Mouse (Mus musculus) liver, postnatal 0 days (tissue): Measurements from ENCODE around the gene Clec2g. TPM values are rescaled to one million over a fixed set of nuclear protein-coding genes. Genes with fewer than 3 reads are reported as not detected.
"Not testable (repeated sequence)": the region's sequence is repeated elsewhere in the genome, so short reads cannot be mapped to it uniquely, and the experiment has no call there.

Experiments
- ATAC-seq: fragments of 200-750 bp; cut with Nextera tagmentation; 2 replicates; pipeline ENCODE4 v1.8.0; 2017; ENCODE audit warnings: mild to moderate bottlenecking, moderate library complexity
- DNase-seq: peaks from one replicate; pipeline ENCODE4 v3.0.0-alpha.2; 2016
- H3K27ac ChIP-seq: fragments of 300-500 bp; sonication (generic); 2 replicates; pipeline ENCODE4 v1.5.1; 2014; ENCODE audit warnings: antibody characterized with exemption, moderate library complexity, mild to moderate bottlenecking, low read depth
- H3K27me3 ChIP-seq: fragments of 300-500 bp; sonication (generic); 2 replicates; pipeline ENCODE4 v1.6.1; 2014; ENCODE audit warnings: low read length, control low read depth, mixed read lengths; ENCODE audit not compliant: insufficient read depth
- H3K36me3 ChIP-seq: fragments of 300-500 bp; sonication (generic); replicated peaks from 2 replicates; pipeline ENCODE4 v1.6.1; 2014; ENCODE audit warnings: mild to moderate bottlenecking, control low read depth, low read length, moderate library complexity, mixed read lengths; ENCODE audit not compliant: insufficient read depth
- H3K4me1 ChIP-seq: fragments of 300-500 bp; sonication (generic); 2 replicates; pipeline ENCODE4 v1.6.1; 2014; ENCODE audit warnings: antibody characterized with exemption, mild to moderate bottlenecking, control low read depth; ENCODE audit not compliant: insufficient read depth
- H3K4me2 ChIP-seq: fragments of 300-500 bp; sonication (generic); 2 replicates; pipeline ENCODE4 v1.6.1; 2014; ENCODE audit warnings: low read depth, mild to moderate bottlenecking, low read length, moderate library complexity, mixed read lengths
- H3K4me3 ChIP-seq: fragments of 300-500 bp; sonication (generic); 2 replicates; pipeline ENCODE4 v1.5.1; 2014; ENCODE audit warnings: low read depth, low read length
- H3K9ac ChIP-seq: fragments of 300-500 bp; sonication (generic); replicated peaks from 2 replicates; pipeline ENCODE4 v1.6.1; 2014; ENCODE audit warnings: mild to moderate bottlenecking, moderate library complexity
- H3K9me3 ChIP-seq: fragments of 300-500 bp; sonication (generic); 2 replicates; pipeline ENCODE4 v1.6.1; 2016; ENCODE audit warnings: mild to moderate bottlenecking, control low read depth, low read length, mixed read lengths
- CTCF ChIP-seq: sonication (generic); IDR thresholded peaks from 2 replicates; pipeline ENCODE4 v1.5.1; 2016; ENCODE audit warnings: antibody characterized with exemption, low read depth
- EP300 ChIP-seq: IDR thresholded peaks from 2 replicates; pipeline ENCODE4 v1.6.1; 2016; ENCODE audit warnings: antibody characterized with exemption, low read depth, mild to moderate bottlenecking
- WGBS: fragments of 180-500 bp; shearing (Covaris S2); extraction: QIAGEN DNeasy Blood & Tissue Kit; methylation state at CpG from one replicate; pipeline ENCODE4 v1.1.7; 2014; ENCODE audit not compliant: insufficient replicate concordance; 5-methylcytosine and 5-hydroxymethylcytosine counted together
- polyA plus RNA-seq: library from polyadenylated mRNA; unstranded; fragments of >200 nt; fragmentation: Nextera tagmentation; extraction: Ambion mirVana; gene quantifications from 2 replicates; pipeline ENCODE4 v1.2.1, GENCODE M21; 2015

The Clec2g gene
- polyA plus RNA-seq, 1 experiment from 2014 or later = not detected

DNA sequence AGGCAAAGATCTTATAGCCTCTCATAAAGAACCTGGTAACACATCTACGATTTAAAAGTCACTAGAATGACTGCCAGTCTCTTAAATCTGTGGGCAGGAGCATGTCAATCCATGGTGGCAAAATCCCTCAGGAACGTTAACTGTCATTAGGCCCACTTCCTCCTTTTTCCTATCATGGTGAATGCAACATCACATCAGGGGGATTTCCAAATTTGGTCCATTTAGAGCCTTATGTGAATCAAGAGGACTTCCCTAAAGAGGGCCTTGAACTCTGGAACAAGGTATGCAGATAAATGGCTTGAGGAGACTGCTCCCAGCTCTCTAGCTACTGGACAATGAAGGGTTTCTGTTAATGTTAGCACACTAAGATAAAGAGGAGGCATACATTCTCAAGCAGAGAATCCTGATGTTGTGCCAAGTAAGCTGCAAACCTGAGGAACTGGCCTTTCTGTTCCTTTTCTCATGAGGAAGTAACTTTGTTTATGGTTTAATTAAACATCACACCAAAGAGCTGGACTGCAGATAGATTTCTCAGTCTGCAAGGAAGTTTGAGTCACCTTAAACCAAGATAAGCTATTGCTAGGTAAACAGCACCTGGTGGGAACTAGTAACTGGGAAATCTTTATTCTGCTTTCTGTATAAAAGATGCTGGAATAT lies 20.5 kb upstream of the Clec2g start:
- Histone ChIP-seq H3K4me1 (no peaks in the 10 kb centered on the region), H3K4me3 (no peak overlapping the region), H3K4me2 (no peak overlapping the region), H3K9me3 (no peaks in the 10 kb centered on the region), H3K27ac (no peak overlapping the region), H3K9ac (no peak overlapping the region), H3K27me3 (no peaks in the 10 kb centered on the region), H3K36me3 (no peaks in the 10 kb centered on the region)
- no peak for TF ChIP-seq EP300
- TF ChIP-seq CTCF = no peak
- 56% methylated on average over 2 of the region's 2 CpGs for WGBS
- DNase-seq = no peak
- no peak for ATAC-seq

DNA sequence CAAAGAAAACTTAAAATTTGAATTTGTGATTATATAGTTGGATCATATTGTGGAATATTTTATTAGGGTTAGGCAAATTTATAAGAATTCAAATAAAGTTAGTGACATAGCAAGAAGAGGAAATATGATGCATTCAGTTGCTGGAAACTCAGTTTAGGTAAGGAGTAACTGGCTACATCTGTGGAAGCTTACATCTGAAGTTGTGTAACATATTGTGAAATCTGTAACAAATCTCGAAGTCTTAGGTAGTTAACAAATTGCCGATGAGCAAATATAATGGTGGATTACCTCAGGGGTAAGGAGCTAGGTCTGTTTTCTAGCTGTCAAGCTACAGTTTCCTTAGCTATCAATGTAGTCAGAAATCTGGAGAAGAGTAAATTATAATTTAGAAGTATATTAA lies 16.9 kb upstream of the Clec2g start:
- ATAC-seq = no peak
- WGBS = 56% methylated on average over 2 of the region's 2 CpGs

DNA sequence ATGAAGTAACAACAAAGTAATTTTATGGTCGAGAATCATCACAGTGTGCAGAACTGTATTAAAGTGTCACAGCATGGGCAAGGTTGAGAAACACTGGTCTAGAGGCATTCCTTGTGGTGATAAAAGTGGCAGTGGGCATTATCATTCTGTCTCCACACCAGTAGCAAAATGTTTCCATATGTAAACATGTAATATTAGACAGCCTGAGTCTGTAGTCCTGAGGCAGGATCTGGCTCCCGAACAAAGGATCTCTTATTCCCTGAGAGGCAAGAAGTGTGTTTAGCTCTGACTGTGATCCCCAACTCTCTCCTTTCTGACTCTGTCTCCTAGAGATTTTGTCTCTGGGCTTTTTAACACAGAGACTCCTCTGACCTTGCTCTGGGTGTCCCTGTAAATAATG lies 1.1 kb upstream of the Clec2g start:
- Histone ChIP-seq H3K4me1 (no peaks in the 10 kb centered on the region), H3K9ac (no peak overlapping the region), H3K4me2 (no peak overlapping the region), H3K36me3 (no peaks in the 10 kb centered on the region), H3K9me3 (0 out of 2 replicates have a peak, but pooled peaks cover 4% of the 10 kb centered on the region), H3K4me3 (no peak overlapping the region), H3K27ac (no peak overlapping the region), H3K27me3 (no peaks in the 10 kb centered on the region)
- DNase-seq (no peak), ATAC-seq (no peak)
- TF ChIP-seq CTCF = no peak
- TF ChIP-seq EP300 = no peak
- 81% methylated on average over 2 of the region's 2 CpGs for WGBS

More for the DNA sequence above, 16.9 kb upstream of the Clec2g start:
- Histone ChIP-seq H3K4me3 (no peak overlapping the region), H3K27me3 (no peaks in the 10 kb centered on the region), H3K4me1 (no peaks in the 10 kb centered on the region), H3K36me3 (no peaks in the 10 kb centered on the region), H3K27ac (no peak overlapping the region), H3K9ac (no peak overlapping the region), H3K9me3 (no peaks in the 10 kb centered on the region), H3K4me2 (no peak overlapping the region)
- TF ChIP-seq CTCF = no peak
- no peak for TF ChIP-seq EP300
- no peak for DNase-seq

DNA sequence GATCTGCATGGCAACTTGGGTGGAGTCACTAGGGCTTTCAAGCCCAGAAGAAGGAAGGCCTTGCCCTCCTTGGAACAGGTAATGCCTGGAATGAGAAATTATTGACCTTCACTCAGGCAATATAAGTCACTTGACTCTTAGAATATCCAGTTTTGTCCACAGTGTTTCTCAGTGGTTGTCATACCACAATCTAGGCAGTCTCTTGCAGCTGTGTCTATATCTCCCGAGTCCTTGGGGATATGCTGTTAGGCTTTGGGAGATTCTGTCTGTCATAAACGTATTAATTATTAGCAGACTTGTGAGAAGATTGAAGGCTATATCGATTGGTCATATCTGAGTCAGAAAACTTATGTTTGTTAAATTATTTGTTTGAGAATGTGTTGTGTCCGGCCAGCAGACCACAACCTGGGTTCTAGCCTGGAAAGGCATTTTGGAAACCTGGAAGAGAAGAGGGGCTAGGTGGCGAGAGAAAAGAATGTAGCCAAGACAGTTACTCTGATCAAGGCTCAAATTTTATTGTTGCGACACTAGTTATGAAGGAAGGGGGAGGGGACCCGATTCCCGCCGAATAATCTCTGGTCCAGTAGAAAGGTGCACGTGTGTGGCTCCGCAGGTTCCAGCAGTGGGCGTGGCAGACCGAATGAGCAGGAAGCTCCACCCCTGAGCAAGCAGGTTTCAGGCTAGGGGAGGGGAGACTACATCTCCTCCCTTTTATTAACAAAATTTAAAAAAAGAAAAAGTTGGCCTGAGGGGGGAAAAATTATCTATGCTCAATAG lies 1.9 kb downstream of the Clec2g start:
- not testable (repeated sequence) for H3K9ac ChIP-seq, ATAC-seq

DNA sequence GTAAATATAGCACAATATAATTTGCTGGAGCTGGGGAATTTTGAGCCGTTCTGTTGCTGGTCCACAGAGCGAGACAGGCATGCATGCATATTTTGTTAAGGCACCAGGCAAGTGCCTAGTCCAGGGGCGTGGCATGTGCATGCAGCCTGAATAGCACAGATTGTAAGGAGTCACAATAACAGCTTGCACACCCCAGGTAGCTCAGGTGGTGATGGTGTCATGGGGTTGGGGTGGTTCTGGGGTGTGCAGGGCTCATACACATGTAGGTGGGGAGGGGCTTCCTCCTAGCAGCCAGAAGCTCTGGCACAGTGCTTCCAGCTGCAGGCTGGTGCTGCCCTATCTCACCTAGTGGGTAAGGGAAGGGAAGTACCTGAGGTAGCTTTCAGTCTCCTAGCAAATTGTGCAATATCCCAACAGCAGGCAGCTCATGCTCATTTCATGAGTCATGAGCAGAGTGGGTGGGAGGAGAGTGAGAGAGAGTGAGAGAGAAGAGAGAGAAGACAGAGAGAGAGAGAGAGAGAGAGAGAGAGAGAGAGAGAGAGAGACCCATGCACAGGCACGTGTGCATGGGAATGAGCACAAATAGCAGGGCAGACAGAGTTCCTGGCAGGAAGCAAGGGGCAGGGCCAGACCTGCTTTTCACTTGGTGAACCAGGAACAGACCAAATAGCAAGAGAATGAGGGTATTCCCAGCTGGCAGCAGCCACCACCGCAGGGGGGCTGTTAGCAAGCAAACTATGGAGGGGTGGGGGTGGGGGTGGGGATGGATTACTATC lies 7.7 kb downstream of the Clec2g start:
- TF ChIP-seq EP300 = no peak
- no peak for TF ChIP-seq CTCF
- Histone ChIP-seq H3K9ac (no peak overlapping the region), H3K9me3 (no peaks in the 10 kb centered on the region), H3K36me3 (no peaks in the 10 kb centered on the region), H3K4me2 (no peak overlapping the region), H3K27me3 (no peaks in the 10 kb centered on the region), H3K27ac (no peak overlapping the region), H3K4me1 (no peaks in the 10 kb centered on the region), H3K4me3 (no peak overlapping the region)
- ATAC-seq (no peak), DNase-seq (no peak)
- WGBS = 77% methylated on average over 5 of the region's 5 CpGs

More for the DNA sequence above, 1.9 kb downstream of the Clec2g start:
- H3K4me2 ChIP-seq, H3K9me3 ChIP-seq, H3K4me1 ChIP-seq, H3K27ac ChIP-seq, DNase-seq, H3K27me3 ChIP-seq, H3K4me3 ChIP-seq, H3K36me3 ChIP-seq: not testable (repeated sequence)
- 86% methylated on average over 4 of the region's 13 CpGs for WGBS

DNA sequence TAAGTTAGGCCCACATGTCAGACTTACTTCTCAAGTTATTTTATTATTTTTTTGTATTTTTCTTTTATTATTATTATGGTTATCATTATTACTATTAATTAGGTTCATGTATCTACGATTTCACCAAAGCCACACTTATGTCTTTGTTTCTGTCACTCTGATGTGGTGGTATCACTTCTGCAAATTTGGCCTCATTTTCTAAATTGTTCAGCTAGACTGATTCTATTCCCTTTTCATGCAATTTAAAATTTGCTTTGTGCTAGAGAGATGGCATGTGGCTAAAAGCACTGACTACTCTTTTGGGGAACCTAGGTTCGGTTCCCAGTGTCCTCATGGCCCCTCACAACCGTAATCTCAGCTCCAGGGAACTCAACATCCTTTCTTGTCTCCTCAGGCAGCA lies 11.4 kb downstream of the Clec2g start:
- no peaks in the 10 kb centered on the region for H3K9me3 ChIP-seq
- no peak for ATAC-seq
- H3K9ac ChIP-seq = no peak overlapping the region
- no peak overlapping the region for H3K4me2 ChIP-seq
- no peaks in the 10 kb centered on the region for H3K27me3 ChIP-seq
- 68% methylated on average over 3 of the region's 3 CpGs for WGBS
- H3K27ac ChIP-seq = no peak overlapping the region
- H3K4me1 ChIP-seq = no peaks in the 10 kb centered on the region
- no peak for DNase-seq
- TF ChIP-seq EP300 (no peak), CTCF (no peak)
- H3K4me3 ChIP-seq = no peak overlapping the region
- no peaks in the 10 kb centered on the region for H3K36me3 ChIP-seq
